Mouse (Mus musculus): Measurements from ENCODE around the gene Rnf43. TPM values are rescaled to one million over a fixed set of nuclear protein-coding genes. Genes with fewer than 3 reads are reported as not detected.

Rnf43 gene
- polyA plus RNA-seq, 2 experiments from 2014 or later, result 23.8 to 25.3 TPM

GRCm38 (mm10) chr11:87715999-87716398 is 53.5 kb downstream of the Rnf43 start:
- no peak for ATAC-seq

DNA sequence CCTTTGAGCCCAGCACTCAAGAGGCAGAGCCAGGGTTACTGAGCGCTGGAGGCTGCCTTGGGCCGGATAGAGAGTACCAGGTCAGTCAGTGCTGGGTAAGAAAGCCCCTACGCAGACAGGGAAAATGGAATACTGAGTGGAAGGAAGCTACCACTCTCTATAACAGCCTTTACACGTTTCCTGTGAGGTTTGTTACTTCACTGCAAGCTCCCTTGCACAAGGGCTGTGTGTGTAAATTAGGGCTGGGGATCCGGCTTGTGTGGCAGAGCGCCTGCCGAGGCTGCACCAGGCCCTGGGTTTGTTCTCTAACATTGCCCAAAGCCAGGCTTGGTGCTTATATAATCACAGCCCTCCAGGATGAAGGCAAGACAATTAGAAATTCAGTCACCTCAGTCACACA is 57.0 kb downstream of the Rnf43 start:
- ATAC-seq, result no peak

GRCm38 (mm10) chr11:87720324-87720723 is 57.8 kb downstream of the Rnf43 start:
- peak; percentile 50 for ATAC-seq

- peak; percentile 94 for ATAC-seq
Observed at GRCm38 (mm10) chr11:87720839-87721238, 58.3 kb downstream of the Rnf43 start.

GRCm38 (mm10) chr11:87722168-87722567 is 59.6 kb downstream of the Rnf43 start:
- ATAC-seq, result no peak

GRCm38 (mm10) chr11:87722891-87723290 is 60.4 kb downstream of the Rnf43 start:
- ATAC-seq, result no peak

GRCm38 (mm10) chr11:87725515-87725914 is 63.0 kb downstream of the Rnf43 start:
- no peak for ATAC-seq

DNA sequence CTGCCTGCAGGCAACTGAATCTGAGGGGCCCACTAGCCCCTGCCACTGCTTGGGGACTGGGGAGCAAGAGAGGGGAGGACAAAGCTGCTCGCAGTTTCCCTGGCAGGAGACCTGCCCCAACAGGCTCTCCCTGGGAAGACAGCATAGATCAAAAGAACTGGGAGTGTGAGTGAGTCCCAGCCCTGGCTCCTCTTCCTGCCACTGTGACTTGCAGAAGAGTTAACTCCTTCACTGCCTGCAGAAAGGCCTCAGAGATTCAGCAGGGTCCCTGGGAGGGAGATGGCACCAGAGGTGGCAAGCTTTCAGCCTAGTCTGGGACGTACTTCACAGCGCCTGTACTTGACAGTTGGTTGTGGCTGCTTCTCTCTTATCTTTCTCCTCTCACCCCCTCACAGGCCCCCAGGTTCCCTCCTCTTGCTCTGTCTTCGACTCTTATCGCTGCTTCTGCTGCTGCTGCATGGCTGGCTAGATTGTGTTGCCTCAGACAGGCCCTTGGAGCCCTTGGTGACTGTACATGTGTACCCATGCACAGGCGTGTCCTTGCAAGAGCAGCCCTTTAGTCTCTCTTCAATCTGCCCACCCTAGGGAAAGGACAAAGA is 63.5 kb downstream of the Rnf43 start:
- no peak for ATAC-seq

GRCm38 (mm10) chr11:87727021-87727420 is 64.5 kb downstream of the Rnf43 start:
- no peak for ATAC-seq

DNA sequence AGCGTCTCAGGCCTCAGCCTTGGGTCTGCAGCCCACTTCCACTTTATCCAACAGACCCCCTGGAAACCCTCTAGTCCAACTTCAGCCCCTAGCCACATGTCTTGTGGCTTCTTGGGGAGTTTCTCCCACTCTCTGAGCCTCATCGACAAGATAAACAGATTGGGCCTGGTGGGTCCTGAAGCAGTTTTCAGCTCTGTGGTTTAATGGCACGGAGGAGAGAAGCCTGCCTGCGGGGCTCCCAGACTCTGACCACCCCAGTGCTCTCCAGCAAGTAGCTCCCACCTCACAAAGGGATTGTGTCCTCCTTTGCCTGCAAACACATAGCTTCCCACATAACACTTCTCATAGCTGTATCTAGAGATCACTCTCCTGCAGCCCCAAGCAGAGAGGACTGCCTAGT is 64.9 kb downstream of the Rnf43 start:
- no peak for ATAC-seq

DNA sequence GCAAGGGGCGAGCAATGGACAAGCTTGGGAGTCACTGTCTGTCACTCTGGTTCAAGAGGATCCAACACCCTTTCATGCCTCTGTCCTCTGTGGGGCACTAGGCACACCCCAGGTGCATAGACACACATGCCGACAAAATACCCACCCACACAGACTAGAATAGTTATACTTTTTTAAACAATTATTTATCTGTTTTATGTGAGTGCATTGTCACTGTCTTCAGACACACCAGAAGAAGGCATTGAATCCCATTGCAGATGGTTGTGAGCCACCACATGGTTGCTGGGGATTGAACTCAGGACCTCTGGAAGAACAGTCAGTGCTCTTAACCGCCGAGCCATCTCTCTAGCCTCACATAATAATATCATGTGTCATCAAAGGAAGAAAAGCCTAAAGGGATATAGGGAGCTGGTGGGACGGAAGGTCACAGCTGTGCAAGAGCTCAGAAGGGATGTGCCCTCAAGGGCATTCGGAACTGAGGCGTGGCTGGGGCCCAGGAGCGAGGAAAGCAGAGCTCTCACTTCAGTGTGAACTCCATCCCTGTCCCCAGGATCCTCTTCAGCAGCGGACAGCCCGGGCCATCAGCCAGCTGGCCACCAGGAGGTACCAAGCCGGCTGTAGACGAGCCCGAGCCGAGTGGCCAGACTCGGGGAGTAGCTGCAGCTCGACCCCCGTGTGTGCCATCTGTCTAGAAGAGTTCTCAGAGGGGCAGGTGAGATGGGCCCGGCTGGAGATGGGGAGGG is 66.5 kb downstream of the Rnf43 start:
- no peak for ATAC-seq

DNA sequence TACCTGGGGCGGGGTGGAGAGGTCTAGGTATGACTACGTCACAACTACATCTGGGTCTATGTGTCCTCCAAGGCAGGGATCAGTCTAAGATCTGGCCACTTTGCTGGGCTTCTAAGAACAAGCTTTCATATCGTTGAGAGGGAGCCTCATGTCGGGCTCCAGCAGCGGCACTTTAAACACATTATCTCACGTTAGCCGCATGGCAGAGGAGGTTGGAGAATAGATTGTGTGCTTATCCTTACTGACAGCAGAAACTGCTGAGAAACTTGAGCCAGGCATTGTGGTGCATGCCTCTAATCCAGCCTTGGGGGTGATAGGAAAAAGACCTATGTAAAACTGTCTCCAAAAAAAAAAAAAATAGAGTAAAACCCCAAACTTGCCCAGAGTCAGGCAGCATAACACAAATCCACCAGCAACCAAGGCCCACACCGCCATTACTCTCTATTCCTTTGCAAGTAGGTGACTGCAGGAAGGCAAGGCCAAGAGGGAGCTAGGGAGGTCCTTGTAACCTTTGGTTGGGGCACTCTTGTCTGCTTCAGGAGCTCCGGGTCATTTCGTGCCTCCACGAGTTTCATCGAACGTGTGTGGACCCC is 67.2 kb downstream of the Rnf43 start:
- no peak for ATAC-seq

DNA sequence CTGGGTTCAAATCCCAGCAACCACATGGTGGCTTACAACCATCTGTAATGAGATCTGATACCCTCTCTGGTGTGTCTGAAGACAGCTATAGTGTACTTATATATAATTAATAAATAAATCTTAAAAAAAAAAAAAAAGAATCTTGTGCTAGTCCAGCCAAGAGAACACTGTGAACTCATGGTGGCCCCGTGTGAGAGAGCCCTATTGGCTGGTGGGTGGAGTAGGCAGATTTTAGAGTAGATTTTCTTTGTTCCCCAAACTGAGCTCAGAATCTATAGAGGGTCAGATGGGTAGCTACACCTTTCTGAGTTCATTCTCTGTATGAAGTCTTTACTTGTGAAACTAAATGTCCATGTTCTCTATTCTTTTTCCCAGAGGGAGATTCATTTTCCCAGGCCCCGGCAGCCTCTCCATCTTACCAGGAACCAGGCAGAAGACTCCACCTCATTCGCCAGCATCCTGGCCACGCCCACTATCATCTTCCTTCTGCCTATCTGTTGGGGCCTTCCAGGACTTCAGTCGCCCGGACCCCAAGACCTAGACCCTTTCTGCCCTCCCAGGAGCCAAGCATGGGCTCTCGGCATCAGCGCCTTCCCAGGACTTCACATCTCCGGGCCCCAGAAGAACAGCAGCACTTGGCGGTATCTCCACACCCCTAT is 68.3 kb downstream of the Rnf43 start:
- no peak for ATAC-seq

DNA sequence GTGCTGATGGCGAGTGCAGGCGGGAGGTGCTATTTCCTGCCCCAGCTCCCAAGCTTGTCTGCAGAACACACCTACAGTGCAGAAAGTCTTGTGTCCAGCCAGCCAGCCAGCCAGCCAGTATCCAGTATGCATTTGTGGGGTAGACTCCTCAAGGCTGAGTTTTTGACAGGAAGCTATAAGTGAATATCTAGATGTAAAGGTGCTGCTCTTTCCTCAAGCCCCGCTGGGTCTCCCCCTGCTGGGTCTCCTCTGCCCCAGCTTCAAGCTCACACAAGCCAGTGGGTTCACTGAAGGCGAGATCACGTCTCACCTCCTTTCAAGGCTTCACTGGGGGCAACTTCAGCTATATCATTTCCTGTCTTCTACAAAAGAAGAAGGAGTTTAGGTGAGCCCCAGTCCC is 71.8 kb downstream of the Rnf43 start:
- peak; percentile 8 for ATAC-seq

- no peak for ATAC-seq
Observed at GRCm38 (mm10) chr11:87735691-87736090, 73.2 kb downstream of the Rnf43 start.

- ATAC-seq, result no peak
Observed at GRCm38 (mm10) chr11:87736647-87737134, 74.2 kb downstream of the Rnf43 start.

- ATAC-seq, result peak; percentile 74
Observed at GRCm38 (mm10) chr11:87737175-87737740, 74.7 kb downstream of the Rnf43 start, which contains the start of gene Supt4a. Supt4a (plus strand) TSS chr11:87737552.

- no peak for ATAC-seq
Observed at GRCm38 (mm10) chr11:87743691-87744090, 81.2 kb downstream of the Rnf43 start.

DNA sequence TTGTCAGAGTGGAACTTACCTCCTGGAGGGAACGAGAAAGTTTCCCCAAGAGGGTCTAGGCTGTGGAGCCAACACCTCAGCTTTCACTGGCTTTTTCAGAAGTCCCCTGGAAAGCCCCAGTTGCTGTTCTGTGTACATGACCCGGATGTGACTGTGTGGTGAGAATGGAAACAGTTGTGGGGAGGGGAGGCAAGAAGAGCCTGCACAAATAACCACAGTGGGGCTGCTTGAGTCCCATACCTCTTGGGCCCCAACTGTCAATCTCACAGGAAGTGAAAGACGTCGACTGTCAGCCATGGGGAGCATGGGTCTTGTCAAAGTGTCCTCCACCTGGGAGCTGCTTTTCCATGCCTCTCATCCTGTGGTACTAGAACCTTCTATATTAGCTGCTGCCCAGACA is 82.4 kb downstream of the Rnf43 start:
- ATAC-seq, result peak; percentile 73

- ATAC-seq, result no peak
Observed at GRCm38 (mm10) chr11:87745632-87746555, 83.4 kb downstream of the Rnf43 start.

DNA sequence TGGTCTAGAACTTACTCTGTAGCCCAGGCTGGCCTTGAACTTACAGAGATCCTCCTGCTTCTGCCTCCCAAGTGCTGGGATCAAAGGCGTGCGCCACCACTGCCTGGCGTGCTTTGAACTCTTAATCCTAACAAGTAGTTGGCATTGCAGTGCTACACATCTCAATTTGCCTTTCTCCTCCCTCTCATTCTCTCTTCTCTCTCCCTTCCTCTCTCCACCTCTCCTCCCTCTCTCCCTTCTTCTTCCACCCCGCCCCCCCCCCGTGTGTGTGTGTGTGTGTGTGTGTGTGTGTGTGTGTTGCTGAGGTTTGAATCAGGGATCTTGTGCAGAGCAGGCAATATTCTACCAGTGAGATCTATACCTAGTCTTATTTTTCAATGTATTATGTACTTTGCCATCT is 84.8 kb downstream of the Rnf43 start:
- ATAC-seq, result no peak

DNA sequence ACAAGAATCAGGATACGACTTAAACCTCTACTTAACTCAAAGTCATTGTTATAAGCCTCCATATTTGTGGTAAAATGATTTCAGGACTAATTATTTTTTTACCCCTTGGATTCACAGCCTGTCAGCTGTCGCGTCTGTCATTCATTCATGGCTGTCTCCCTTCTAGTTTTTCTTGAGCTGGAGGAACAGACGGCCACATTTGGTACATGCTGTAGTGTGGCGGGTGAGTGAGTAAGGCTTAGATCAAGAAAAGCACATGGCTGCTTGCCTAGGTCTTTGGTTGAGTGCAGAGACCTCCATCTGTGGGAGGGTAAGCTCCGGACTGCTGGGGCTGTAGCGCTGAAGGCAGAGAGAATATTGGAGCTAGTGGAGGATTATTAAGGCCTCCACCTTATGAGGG is 85.2 kb downstream of the Rnf43 start:
- ATAC-seq, result no peak

Measured in activated CD4-positive, CD25-positive, alpha-beta regulatory T cell, adult 4 months (primary cell).